Mouse (Mus musculus) G1E (cell line): ENCODE data around the gene Dnajc13.

Experiments
- CTCF ChIP-seq: IDR thresholded peaks from 2 replicates; pipeline ENCODE4 v1.5.1; 2012; ENCODE audit warnings: low read depth, low read length, inconsistent platforms, mixed read lengths
- TAL1 ChIP-seq: conservative IDR thresholded peaks from 2 replicates; pipeline ENCODE4 v1.6.1; 2012; ENCODE audit warnings: low read depth, low read length, inconsistent platforms, mixed read lengths

- TF ChIP-seq TAL1 (no peak), CTCF (no peak)
Measured at GRCm38 (mm10) chr9:104102301-104102700, 160.4 kb downstream of the Dnajc13 start.
